Mouse (Mus musculus) urinary bladder, adult 18-20 months (tissue): ENCODE results near the gene Git2.

ENCODE experiments used
- DNase-seq, 2 experiments: peaks; one replicate each; pipeline ENCODE4 v3.0.0; 2022; ENCODE audit warnings: low spot score in 2 of 2, mixed read lengths in 2 of 2

Git2 gene

DNA sequence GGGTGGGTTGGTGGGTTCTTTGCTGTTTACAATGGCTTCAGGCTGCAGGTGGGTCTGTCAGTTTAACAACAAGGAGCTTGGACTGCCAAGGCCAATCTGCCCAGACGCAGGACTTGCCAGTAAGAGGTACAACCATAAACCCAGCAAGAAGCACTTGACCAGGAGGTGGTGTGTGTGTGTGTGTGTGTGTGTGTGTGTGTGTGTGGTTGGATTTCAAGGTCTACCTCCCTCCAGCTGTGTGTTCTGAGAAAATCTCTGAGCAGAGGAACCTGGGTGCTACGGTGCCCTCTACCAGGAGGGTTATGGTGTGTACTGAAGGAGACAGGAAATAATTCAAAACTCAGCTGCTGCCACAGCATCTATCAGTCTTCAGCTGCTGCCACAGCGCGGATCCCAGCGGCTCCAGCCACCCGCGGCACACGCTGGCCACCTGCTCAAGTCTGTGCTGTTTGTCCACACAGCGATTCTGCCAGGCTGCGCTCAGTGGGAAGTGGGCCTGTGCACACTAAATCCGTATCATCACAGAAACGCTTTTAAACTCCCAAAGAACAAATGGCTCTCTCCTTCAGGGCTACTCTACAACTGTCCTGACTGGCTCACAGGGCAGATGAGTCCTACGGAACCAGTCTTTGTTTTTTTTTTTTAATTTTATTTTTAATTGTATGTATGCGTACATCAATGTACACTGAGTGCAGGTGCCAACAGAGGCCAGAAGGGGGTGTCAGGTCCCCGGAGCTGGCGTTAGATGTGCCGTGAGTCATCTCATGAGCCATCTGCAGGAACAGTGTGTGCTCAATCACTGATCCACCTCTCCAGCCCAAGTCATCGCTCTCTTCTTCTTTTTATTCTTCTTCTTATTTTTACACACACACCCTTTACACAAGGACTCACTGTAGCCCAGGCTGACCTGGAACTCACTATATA lies 10.2 kb downstream of the Git2 start:
- DNase-seq = no peak

DNA sequence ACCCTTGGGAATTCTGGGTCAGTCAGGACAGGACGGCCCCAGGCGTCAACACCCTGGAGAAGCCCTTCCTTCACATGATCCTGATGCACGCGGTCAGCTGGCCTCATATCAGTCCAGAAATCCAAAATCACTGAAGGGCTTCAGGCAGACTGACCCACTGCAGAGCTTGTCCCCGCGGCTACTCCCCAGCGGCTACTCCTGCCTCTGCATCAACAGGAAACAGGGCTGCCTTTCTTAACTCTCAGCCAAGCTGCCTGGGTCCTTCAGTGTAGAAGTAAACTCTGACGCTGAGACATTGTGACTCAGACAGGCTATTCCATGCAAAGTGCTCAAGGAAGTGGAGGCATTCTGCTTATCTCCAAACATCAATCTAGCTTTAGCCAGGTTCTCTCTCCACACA lies 13.3 kb downstream of the Git2 start:
- no peak for DNase-seq

DNA sequence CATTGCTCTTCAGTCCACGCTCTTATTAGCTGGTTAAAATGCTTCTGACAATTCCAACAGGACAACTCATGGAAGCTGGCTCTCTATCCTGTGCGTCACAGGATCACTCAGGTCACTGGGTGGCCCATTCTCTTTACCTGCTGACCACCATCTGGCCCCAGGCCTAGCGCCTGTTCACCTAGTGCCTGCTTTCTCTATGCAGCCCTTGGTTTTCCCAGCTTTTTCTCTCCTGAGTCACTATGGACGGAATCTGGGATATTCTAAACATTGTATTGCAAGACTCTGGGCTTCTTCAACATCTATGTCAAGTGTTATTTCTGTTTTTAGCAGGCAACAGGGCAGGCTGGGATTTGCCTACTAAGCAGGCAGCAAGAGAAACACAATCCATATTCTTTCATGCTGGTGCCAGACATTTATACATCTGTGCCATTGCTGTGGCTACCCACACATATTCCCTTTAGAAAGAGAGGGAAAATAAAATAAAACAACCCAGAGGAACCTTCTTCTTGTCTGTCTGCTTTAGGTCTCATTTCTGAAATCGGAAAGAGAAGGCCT lies 15.7 kb downstream of the Git2 start:
- no peak for DNase-seq

DNA sequence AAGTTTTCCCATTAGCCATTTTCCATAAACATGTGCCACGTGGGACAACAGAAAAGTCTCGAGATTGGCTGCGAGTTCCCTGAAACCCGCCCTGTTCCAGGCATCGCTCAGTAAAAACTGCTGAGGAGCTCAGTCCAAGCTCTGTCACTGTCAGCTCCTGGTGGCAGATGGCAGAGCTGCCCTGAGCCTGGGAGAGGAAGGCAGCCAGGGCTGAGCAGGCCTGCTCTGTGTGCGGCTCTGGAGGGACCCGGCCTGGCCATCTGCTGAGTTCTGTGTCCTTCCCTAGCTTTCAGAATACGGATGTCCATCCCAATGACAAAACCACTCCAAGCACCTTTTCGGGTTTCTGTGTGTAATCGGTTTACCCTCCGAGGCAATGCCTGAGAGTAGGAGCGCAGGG lies 21.9 kb downstream of the Git2 start:
- DNase-seq = no peak

DNA sequence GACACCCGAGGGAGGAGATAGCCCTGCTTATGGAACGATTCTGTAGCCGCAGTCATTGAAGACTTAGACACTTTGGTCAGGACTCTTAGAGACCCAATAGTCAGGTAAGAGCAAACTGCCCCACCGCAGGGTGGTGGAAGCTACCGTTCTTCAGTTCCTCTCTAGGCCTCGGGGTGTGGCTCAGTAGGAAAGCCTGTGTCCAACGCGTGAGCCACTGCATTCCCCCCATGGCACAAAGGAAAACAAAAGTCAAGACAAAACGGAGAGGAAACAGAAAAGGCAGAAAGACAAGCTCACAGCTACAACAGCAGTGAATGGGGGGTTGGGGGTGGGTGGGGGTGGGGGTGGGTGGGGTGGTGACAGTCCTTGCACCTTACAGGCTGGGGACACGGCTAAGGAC lies 22.9 kb downstream of the Git2 start:
- DNase-seq = no peak

DNA sequence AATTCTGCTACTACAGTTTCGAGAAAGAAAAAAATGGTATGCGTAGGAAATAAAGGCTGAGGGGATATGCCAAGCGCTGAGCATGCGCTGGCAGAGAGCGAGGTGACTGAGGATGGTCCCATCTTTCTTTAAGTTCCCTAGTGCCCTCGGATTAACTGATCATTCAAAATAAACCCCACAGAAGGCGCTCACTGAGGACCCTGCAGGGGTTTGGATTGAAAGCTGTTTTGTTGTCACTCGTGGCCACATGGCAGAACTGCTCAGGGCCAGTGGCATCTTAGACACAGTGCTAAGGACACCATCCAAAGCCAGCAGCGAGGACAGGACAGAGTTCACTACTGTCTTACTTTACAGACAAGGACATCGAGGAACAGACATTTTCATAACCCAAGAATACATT lies 25.0 kb downstream of the Git2 start:
- no peak for DNase-seq

DNA sequence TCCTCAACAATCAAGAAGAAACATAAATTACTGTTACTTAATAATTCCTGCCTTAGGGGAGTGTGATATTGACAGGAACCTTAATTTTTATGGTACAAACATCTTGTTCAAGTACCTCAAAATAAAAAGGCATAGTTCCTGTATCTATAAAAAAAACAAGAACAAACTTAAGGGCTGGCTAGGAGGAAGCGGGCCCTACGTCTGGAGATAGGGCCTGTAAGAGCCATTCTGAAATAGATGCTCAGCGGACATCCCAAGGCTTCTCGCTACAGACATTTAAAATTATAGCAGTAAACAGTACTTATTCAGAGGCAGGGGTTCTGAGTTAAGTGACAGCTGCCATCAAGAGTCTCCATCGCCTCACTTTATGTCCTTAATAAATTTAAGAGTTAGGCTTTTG lies 27.8 kb downstream of the Git2 start:
- no peak for DNase-seq

DNA sequence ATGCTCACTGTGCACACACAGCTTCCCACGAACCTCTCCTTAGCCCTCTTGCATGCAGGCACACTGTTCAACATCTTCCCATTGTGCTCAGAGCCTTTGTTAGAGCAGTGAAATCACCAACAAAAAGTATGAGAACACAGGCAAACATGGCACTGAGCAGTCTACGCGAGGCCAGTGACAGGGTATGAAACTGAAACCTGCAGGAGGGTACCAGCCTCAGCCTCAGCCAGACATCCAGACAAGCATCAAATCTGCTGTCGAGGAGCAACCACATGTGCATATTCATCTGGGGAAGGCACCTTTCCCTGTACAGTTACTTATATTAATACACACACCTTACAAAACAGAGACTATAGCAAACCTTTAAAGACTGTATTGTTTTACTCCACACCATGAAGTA lies 28.4 kb downstream of the Git2 start:
- DNase-seq = no peak

DNA sequence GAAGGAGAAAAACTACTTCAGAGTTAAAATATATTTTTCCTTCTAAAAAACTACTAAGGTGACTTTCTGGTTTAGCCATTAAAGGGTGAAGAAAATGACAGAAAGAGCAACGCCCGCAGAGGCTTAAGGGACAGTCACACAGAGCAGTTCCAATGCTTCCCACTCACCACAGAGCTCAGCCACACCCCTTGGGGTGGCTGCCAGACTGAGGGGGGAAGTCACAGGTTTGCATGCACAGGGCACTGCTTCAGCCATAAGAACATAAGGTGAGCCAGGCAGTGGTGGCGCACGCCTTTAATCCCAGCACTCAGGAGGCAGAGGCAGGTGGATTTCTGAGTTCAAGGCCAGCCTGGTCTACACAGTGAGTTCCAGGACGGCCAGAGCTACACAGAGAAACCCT lies 29.7 kb downstream of the Git2 start:
- no peak for DNase-seq

DNA sequence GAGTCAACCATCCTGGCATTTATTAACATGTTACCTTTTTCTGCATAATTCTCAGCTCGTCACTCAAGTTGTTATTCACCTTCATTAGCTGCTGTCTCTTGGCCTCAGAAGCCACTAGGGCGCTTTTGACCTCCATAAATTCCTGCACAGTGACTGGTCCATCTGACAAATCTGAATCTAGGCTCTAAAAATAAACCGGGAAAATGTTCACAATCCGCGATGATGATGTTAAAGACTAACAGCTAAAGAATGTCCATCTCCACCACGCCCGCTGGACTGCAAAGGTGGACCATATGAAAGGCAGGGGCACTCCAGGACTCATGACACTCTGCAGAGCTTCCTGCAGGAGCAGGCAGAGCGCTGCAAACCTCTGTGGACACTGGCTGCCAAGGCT lies 31.6 kb downstream of the Git2 start:
- no peak for DNase-seq

DNA sequence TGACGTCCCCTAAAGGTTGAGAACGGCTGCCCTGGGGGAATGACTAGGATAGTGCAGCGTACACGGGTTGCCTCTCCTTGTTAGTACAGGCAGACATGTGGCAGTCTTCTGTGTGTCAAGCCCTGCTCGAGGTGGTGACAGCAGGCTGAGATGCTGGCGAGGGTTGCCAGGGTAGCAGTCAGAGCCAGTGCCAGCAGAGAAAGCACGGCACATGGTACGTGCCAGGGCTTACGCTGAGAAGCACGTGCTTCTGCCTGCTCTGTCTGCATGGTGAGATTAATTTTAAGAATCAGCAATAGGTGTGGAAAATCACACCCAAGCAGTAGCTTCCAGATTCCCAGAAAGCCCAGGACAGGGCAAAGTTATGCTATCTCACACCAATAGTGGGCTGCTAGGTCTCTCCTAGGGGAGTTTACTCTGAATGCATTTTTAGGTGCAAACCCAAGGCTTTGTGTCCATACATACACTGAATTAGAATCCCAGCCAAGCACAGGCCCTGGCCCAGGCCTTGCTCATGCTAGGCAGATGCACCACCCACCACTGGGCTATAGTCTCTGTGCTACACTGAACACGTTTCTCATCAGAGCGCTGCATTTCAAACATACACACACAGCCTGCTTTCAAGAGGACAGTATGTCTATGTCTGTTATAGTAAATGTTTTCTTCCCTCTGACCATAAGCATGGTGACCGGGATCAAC lies 32.2 kb downstream of the Git2 start:
- no peak for DNase-seq

DNA sequence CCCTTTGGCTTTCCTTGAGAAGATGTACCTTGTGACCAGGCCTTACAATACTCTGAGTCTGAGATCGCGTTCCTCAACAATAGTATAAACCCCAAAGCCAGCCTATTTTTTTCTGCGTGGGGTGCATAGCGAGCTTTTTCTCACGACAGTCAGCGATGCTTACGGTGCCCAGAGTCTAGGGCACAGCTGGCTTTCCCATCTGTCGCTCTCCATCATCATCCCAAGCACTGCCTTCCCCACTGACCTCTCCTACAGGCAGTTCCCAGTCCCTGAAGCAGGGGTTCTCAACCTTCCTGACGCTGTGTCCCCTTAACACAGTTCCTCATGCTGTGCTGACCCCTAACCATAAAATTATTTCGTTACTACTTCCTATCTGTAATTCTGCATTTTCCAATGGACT lies 32.7 kb downstream of the Git2 start:
- DNase-seq = no peak

DNA sequence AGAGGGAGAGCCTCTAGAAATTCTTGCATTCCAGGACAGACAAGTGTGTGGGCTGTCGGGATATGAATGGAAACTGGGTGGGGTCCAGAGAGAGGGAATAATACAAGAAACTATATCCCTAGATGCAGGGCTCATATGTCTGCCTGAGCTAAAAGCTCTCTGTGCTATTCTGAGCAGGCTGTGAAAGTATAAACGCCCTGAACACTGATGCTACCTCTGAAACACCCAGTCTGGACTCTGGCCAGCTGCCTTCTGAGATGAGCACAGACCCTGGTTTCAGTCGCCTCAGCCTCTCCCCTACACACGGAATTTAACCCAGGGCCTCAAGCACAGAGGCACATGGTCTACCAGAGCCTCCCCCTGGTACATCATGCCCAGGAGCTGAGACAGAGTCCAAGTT lies 34.7 kb downstream of the Git2 start:
- no peak for DNase-seq

DNA sequence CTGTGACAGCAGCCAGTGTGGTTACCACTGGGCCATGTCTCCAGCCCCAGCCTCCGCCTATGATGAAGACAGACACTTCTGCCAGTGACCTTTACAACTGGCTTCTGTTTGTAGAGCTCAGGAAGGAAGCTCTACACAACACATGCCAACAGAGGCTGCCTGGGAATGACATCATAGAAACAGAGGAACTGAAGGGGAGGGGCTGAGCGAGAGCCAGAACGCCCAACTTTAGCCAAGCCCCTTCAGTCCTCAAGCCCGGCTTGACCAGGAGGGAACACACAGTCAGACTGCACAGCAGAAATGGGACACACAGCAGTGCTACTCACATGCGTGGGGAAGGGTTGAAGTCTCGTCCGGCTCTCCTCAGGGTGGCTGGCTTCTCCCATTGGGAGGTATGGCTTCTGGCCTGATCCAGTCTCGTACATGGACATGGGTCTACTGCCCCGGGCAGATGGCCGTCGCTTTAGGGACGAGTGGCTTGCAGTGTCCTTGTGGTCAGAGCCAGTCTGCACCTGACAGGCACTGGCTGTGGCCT lies 36.5 kb downstream of the Git2 start:
- DNase-seq = no peak

DNA sequence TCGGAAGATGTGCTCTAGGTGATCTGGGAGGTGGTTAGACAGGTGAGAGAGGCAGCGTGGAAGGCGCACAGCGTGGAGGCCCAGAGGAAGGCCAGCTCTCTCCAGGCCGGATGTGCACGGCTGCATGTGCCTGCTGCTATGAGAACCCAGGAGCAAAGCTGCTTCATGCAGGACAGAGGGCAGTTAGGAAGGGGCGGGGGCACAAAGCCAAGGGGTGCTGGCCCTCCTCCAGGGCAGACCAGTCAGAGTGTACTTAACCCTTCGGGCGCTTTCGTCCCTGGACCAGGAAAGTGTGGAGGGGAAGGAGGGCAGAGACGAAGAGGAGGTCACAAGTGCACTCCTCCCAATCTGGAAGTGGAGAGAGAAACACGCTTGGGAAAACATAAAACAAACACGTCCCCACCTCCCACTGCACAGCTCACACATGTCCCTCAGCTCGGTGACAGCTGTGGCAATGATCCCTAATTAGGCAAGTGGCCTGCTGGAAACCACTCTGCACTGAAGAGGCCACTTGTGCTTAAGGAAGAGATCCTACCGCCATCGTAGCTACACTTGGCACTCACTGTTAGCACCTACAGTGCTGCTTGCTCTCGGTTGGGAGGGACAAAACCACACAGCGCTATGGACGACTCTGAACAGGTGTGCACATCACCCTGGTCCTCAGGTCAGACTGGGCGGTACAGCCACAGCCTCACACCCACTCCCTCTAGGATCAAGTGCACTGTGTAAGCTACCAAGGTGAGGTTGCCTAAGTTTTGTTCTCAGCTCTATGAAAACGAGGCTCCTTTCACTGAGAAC lies 38.0 kb downstream of the Git2 start:
- no peak for DNase-seq

DNA sequence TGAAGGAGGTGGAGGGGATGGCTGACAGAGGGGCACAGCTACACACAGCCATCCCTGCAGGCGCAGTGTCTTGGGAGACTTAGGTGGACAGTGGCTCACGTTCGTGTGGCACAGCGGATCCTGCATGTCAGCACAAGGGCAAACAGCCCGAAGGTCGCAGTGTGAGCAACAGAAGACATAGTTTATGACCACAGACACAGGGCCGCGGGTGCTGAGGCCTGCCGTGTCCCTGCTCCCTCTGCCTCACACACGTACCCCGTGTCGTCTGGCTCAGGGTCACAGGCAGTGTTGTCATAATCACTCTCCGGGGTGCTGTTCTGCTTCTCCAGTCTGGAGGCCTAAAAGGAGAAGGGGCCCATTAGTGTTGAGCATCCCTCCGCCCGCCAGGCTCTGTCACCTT lies 41.7 kb downstream of the Git2 start:
- no peak for DNase-seq

DNA sequence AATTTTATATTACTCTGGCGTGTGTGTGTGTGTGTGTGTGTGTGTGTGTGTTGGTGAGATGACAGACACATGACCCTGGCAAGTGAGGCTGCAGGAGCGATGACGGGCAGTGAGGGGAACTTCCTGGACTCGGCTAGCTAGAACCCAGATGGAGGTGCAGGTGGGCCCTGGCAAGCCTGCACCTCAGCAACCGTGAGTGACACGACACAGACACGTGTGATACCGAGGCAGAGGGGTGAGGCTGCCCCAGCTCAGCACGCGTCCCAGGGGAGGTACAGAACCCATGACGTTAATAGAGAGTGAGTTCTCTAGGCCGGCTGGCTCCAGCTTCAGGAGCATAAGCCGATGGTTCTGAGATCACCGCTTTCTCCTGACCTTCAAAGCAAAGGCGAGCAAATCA lies 43.3 kb downstream of the Git2 start:
- no peak for DNase-seq

DNA sequence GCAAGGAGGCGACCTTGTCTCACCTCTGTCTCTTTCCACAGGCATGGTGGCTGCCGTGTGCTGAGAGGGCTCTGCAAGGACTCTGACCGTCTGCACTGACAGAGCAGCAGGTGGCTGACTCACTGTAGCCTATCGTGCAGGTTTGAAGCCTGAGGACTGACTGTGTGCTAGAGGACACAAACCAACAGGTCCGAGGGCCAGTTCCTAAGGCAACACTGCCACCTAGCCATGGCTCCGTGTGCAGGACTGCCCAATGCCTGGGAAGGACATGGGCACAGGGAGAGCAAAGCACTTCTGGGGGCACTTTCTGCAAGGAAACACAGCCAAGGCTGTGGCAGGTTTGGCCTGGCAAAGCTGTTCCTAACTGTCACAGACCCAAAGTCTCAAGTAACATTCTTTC lies 43.8 kb downstream of the Git2 start:
- no peak for DNase-seq

DNA sequence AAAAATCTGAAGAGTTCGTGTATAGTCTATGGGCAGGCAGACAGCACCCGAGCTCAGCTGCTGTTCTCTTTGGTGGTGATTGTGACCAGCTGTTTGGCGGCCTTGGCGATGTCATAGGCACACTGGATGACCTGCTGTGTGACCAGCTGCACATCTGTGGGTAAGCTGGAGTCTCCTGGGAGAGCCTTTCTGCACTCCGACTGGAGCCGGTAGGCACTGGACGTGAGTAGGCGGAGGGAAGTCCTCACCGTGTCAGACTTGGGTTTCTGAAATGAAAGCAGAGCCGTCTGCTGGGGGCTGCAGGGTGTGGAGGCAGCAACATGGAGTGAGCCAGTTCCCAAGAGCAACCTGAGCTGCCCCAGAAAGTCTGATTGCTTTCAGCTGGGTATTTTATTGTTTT lies 45.2 kb downstream of the Git2 start:
- DNase-seq = no peak

DNA sequence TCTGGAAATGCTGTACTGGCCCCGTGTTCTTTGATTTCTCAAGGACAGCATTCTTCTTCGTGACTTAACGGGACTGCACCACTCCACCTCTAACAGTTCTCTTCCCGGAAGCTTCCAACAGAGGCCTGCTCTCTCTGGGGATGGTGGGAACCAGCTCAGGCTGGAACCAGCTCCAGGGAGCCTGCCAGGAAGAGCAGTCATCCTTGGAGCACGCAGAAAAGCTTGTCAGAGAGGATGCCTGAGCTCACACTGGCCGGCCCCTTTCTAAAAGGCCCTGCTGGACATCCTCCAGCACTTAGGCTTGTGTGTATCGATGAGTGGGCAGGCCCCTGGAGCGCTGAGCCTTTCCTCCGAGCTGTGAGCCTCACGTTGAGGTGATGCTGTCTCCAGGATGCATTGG lies 47.2 kb downstream of the Git2 start:
- DNase-seq = no peak

DNA sequence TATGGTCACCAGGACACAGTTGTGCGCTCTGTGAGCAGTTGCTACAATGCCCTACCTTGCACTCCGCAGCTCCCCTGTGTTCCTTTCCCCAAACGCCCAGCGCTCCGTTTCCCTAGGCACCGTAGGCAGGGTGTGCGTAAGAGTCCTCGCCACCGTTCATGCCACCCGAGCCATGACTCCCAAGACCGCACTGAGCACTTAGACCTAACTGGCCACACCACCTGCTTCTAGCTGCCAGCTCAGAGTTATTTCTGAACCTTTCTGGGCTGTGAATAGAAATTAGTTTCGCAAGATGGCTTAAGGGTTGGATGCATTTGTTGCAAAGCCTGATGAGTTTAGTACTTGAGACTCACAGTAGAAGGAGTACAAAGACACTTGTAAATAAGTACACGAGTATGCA lies 52.5 kb downstream of the Git2 start:
- DNase-seq = no peak

DNA sequence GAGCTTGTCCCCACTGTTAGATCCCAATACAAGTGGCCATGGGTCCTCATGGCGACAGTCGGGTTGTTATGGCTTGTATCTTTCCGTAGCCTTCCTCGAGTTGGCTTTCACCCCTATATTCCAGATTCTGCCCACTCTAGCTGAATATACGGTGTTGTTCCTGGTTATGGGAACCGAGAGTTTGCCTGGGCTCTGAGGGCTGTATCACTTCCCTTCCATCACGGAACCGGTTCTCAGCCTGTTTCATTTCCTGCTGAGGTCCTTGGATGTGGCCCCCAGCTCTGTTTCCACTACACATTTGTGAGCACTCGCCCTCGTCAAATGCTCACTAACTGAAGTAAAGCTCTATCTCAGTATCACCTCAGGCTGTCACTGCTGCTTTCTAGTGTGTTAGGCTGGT lies 53.3 kb downstream of the Git2 start:
- DNase-seq = no peak
